Mouse (Mus musculus): ENCODE measurements at regions not wholly inside any gene's neighbourhood (a gene's known extent, or its start where the extent isn't known, plus 50 kb on each side); places are given as distances from the start of the nearest gene placed in this dataset.

- no peak for DNase-seq (ENCODE audit: low spot score)
Measured at GRCm38 (mm10) chr13:51974101-51974500, 127.6 kb downstream of the Gadd45g start.

- DNase-seq (ENCODE audit: low spot score): no peak
Measured at GRCm38 (mm10) chr13:51975330-51975729, 128.9 kb downstream of the Gadd45g start.

- DNase-seq (ENCODE audit: low spot score): no peak
Measured at GRCm38 (mm10) chr13:51975801-51976601, 129.5 kb downstream of the Gadd45g start.

- no peak for DNase-seq (ENCODE audit: low spot score)
Measured at GRCm38 (mm10) chr13:51976620-51977214, 130.2 kb downstream of the Gadd45g start.

GRCm38 (mm10) chr13:51979301-51979977, 133.0 kb downstream of the Gadd45g start:
- DNase-seq (ENCODE audit: low spot score): no peak

GRCm38 (mm10) chr13:51980344-51980743, 133.9 kb downstream of the Gadd45g start:
- DNase-seq (ENCODE audit: low spot score): no peak

- DNase-seq (ENCODE audit: low spot score): no peak
Measured at GRCm38 (mm10) chr13:51983002-51983401, 136.5 kb downstream of the Gadd45g start.

GRCm38 (mm10) chr13:51983575-51983974, 137.1 kb downstream of the Gadd45g start:
- DNase-seq (ENCODE audit: low spot score): no peak

- DNase-seq (ENCODE audit: low spot score): no peak
Measured at GRCm38 (mm10) chr13:51991339-51991738, 144.9 kb downstream of the Gadd45g start.

- DNase-seq (ENCODE audit: low spot score): no peak
Measured at GRCm38 (mm10) chr13:51992878-51993277, 146.4 kb downstream of the Gadd45g start.

- DNase-seq (ENCODE audit: low spot score): no peak
Measured at GRCm38 (mm10) chr13:51996163-51996562, 149.7 kb downstream of the Gadd45g start.

- no peak for DNase-seq (ENCODE audit: low spot score)
Measured at GRCm38 (mm10) chr13:51998542-51998941, 152.1 kb downstream of the Gadd45g start.

GRCm38 (mm10) chr13:52001811-52002210, 155.3 kb downstream of the Gadd45g start:
- no peak for DNase-seq (ENCODE audit: low spot score)

- peak; percentile 19 for DNase-seq (ENCODE audit: low spot score)
Measured at GRCm38 (mm10) chr13:52003946-52004539, 157.6 kb downstream of the Gadd45g start.

GRCm38 (mm10) chr13:52007585-52008395, 161.3 kb downstream of the Gadd45g start:
- no peak for DNase-seq (ENCODE audit: low spot score)

GRCm38 (mm10) chr13:52009231-52009630, 162.8 kb downstream of the Gadd45g start:
- DNase-seq (ENCODE audit: low spot score): no peak

GRCm38 (mm10) chr13:52009766-52010165, 163.3 kb downstream of the Gadd45g start:
- no peak for DNase-seq (ENCODE audit: low spot score)

- no peak for DNase-seq (ENCODE audit: low spot score)
Measured at GRCm38 (mm10) chr13:52011001-52011400, 164.5 kb downstream of the Gadd45g start.

- no peak for DNase-seq (ENCODE audit: low spot score)
Measured at GRCm38 (mm10) chr13:52013182-52013581, 166.7 kb downstream of the Gadd45g start.

GRCm38 (mm10) chr13:52013757-52014156, 167.3 kb downstream of the Gadd45g start:
- DNase-seq (ENCODE audit: low spot score): no peak

GRCm38 (mm10) chr13:52014566-52014965, 168.1 kb downstream of the Gadd45g start:
- no peak for DNase-seq (ENCODE audit: low spot score)

- no peak for DNase-seq (ENCODE audit: low spot score)
Measured at GRCm38 (mm10) chr13:52015066-52015465, 168.6 kb downstream of the Gadd45g start.

All from T-cell, adult 2 months (primary cell).